Mouse (Mus musculus) adrenal gland, postnatal 0 days (tissue): ENCODE measurements around the gene Speer4d. TPM values are rescaled to one million over a fixed set of nuclear protein-coding genes. Genes with fewer than 3 reads are reported as not detected.

Experiments used
- polyA plus RNA-seq: library from polyadenylated mRNA; unstranded; fragments of >200 nt; fragmentation: Nextera tagmentation; extraction: Ambion mirVana; gene quantifications from 2 replicates; pipeline ENCODE4 v1.2.1, GENCODE M21; 2015

Gene Speer4d
- polyA plus RNA-seq, result 0.17 TPM in 1 of 2 replicates, not detected in the other

DNA sequence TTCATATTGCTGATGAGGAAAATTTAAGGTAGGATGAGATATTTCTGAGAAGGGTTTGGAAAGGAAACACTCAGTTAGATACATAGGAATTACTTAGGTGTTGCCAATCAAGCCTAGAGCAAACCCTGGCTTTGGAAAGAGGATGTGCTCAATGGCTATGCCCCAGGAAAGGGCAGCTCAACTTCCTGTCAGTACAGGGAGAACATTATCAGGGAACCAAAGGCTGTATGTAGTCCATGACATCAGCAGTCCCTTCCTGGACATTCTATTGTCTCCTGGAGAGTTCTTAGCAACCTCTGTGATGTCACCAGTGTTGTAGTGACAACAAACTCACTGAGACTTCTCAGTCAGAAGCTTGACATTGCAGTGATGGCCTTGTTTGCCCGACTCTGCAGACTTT is at the start of gene Speer4d:
Speer4d (plus strand) TSS at position 301 of the 400 bp plus-strand sequence.

DNA sequence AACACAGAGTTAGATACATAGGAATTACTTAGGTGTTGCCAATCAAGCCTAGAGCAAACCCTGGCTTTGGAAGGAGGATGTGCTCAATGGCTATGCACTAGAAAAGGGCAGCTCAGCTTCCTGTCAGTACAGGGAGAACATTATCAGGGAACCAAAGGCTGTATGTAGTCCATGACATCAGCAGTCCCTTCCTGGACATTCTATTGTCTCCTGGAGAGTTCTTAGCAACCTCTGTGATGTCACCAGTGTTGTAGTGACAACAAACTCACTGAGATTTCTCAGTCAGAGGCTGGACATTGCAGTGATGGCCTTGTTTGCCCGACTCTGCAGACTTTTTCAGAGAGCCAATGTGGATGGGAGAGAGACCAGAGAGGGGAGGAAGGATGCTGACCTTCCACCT is 41.8 kb upstream of the Speer4d start, which contains the start of gene Gm21083:
Gm21083 (plus strand) TSS at position 301 of the 400 bp plus-strand sequence.

DNA sequence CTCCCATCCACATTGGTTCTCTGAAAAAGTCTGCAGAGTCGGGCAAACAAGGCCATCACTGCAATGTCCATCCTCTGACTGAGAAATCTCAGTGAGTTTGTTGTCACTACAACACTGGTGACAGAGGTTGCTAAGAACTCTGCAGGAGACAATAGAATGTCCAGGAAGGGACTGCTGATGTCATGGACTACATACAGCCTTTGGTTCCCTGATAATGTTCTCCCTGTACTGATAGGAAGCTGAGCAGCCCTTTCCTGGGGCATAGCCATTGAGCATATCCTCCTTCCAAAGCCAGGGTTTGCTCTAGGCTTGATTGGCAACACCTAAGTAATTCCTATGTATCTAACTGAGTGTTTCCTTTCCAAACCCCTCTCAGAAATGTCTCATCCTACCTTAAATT is 38.1 kb downstream of the Speer4d start, which contains the start of gene 4930572O03Rik:
4930572O03Rik (minus strand) TSS at position 101 of the 400 bp plus-strand sequence.

Other genes with a start within 250 kb of the Speer4d start
- gene Gm21149, start 142.5 kb upstream of the Speer4d start, polyA plus RNA-seq, result 0.16 and 0.18 TPM in 2 replicates
- gene Gm21190, start 89.8 kb upstream of the Speer4d start, polyA plus RNA-seq, result not detected in 2 replicates
- gene Gm21083, start 41.7 kb upstream of the Speer4d start, polyA plus RNA-seq, result 0.11 and 0.21 TPM in 2 replicates
- not detected in 2 replicates for gene 4930572O03Rik, start 38.0 kb downstream of the Speer4d start, polyA plus RNA-seq
- not detected in 2 replicates for gene Speer4c, start 95.2 kb downstream of the Speer4d start, polyA plus RNA-seq